Mouse (Mus musculus) forebrain, embryonic 13.5 days (tissue): ENCODE measurements around the gene Olfr324. TPM values are rescaled to one million over a fixed set of nuclear protein-coding genes. Genes with fewer than 3 reads are reported as not detected.

Experiments used
- ATAC-seq: fragments of 200-750 bp; cut with Nextera tagmentation; 2 replicates; pipeline ENCODE4 v1.8.0; 2017
- H3K27ac ChIP-seq: fragments of 300-500 bp; sonication (generic); 2 replicates; pipeline ENCODE4 v1.5.1; 2015; ENCODE audit warnings: inconsistent platforms, mild to moderate bottlenecking, moderate library complexity
- H3K27me3 ChIP-seq: fragments of 300-500 bp; sonication (generic); 2 replicates; pipeline ENCODE4 v1.6.1; 2015; ENCODE audit warnings: mild to moderate bottlenecking, inconsistent platforms
- H3K36me3 ChIP-seq: fragments of 300-500 bp; sonication (generic); 2 replicates; pipeline ENCODE4 v1.6.1; 2015; ENCODE audit warnings: mild to moderate bottlenecking, inconsistent platforms; ENCODE audit not compliant: poor library complexity, severe bottlenecking
- H3K4me1 ChIP-seq: fragments of 300-500 bp; sonication (generic); 2 replicates; pipeline ENCODE4 v1.6.1; 2015; ENCODE audit warnings: inconsistent platforms
- H3K4me2 ChIP-seq: fragments of 300-500 bp; sonication (generic); 2 replicates; pipeline ENCODE4 v1.6.1; 2015; ENCODE audit warnings: inconsistent platforms, mild to moderate bottlenecking, moderate library complexity
- H3K4me3 ChIP-seq: fragments of 300-500 bp; sonication (generic); 2 replicates; pipeline ENCODE4 v1.5.1; 2015; ENCODE audit warnings: mild to moderate bottlenecking, inconsistent platforms
- H3K9ac ChIP-seq: fragments of 300-500 bp; sonication (generic); 2 replicates; pipeline ENCODE4 v1.6.1; 2015; ENCODE audit warnings: mild to moderate bottlenecking, inconsistent platforms
- H3K9me3 ChIP-seq: fragments of 300-500 bp; sonication (generic); replicated peaks from 2 replicates; pipeline ENCODE4 v1.6.1; 2016; ENCODE audit warnings: inconsistent platforms
- WGBS: fragments of 180-500 bp; shearing (Covaris S2); methylation state at CpG from one replicate; pipeline ENCODE4 v1.1.7; 2015; 5-methylcytosine and 5-hydroxymethylcytosine counted together
- polyA plus RNA-seq: library from polyadenylated mRNA; unstranded; fragments of >200 nt; fragmentation: Nextera tagmentation; extraction: Ambion mirVana; gene quantifications from 2 replicates; pipeline ENCODE4 v1.2.1, GENCODE M21; 2015

Olfr324 gene
- polyA plus RNA-seq, 1 experiment from 2014 or later: not detected

- no peak overlapping the region for H3K4me2 ChIP-seq
- no peak for ATAC-seq
- no peak overlapping the region for H3K4me3 ChIP-seq
- peaks cover 27% of the 10 kb centered on the region for H3K27me3 ChIP-seq
- H3K27ac ChIP-seq: no peak overlapping the region
- H3K9ac ChIP-seq: no peak overlapping the region
- peaks cover 10% of the 10 kb centered on the region for H3K4me1 ChIP-seq
- no peaks in the 10 kb centered on the region for H3K36me3 ChIP-seq
- 78% methylated on average over 7 of the region's 7 CpGs for WGBS
- no peaks in the 10 kb centered on the region for H3K9me3 ChIP-seq
Measured at GRCm38 (mm10) chr11:58638176-58638701, 43.3 kb downstream of the Olfr324 start.

DNA sequence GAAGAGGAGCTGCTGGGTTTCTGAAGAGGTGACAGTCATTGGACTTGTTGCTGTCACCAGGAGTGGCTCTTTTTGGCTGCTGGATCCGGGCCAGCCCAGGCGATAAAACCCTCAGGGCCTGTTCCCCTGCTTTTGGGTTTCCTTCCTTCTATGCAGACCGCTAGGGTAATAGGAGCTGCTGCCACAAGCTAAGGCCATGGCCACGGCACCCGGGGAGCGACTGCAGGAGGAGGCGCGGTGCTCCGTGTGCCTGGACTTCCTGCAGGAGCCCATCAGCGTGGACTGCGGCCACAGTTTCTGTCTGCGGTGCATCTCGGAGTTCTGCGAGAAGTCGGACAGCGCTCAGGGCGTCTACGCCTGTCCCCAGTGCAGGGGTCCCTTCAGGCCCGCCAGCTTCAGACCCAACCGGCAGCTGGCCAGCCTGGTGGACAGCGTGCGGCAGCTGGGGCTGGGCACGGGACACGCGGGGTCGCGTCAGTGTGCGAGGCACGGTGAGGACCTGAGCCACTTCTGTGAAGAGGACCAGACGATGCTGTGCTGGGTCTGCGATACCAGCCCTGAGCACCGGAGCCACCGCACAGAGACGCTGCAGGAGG, 45.5 kb downstream of the Olfr324 start, which contains the start of gene Trim58:
Gene Trim58, plus strand, starts transcription at position 194 of the 596 bp plus-strand sequence.
- WGBS: 2% methylated on average over 34 of the region's 34 CpGs
- peaks cover 10% of the 10 kb centered on the region for H3K4me1 ChIP-seq
- H3K9me3 ChIP-seq: no peaks in the 10 kb centered on the region
- H3K4me3 ChIP-seq: peak within 1 kb of the TSS; percentile 43
- H3K4me2 ChIP-seq: peak within 1 kb of the TSS; percentile 88
- H3K27me3 ChIP-seq: peaks cover 27% of the 10 kb centered on the region
- no peak within 1 kb of the TSS for H3K27ac ChIP-seq
- 0 out of 2 replicates have a peak, but pooled peaks have one; percentile 33 for ATAC-seq
- peak within 1 kb of the TSS; percentile 62 for H3K9ac ChIP-seq
- no peaks in the 10 kb centered on the region for H3K36me3 ChIP-seq

DNA sequence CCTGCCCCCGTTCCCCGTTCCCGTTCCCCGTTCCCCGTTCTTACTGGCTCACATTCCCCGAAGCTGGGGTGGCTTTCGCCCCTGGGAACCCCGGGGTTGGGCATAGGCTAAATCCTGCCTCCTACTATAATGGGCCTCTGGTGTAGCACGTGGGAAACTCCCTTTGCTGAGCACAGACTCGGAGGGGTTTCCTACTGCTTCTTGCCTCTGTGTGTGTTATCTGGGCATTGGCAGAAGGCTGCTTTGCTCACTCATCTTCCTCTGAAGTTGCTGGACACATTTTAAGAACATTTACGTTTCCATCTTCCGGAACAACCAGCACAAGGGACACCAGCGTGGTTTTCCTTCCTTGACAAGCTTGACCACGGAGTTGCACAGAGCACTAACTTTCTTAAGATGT, 46.1 kb downstream of the Olfr324 start:
- peaks cover 10% of the 10 kb centered on the region for H3K4me1 ChIP-seq
- H3K4me3 ChIP-seq: peak overlapping the region; percentile 43
- H3K9me3 ChIP-seq: no peaks in the 10 kb centered on the region
- 28% methylated on average over 14 of the region's 14 CpGs for WGBS
- no peaks in the 10 kb centered on the region for H3K36me3 ChIP-seq
- H3K4me2 ChIP-seq: peak overlapping the region; percentile 88
- ATAC-seq: no peak
- H3K27me3 ChIP-seq: peaks cover 27% of the 10 kb centered on the region
- no peak overlapping the region for H3K27ac ChIP-seq
- peak overlapping the region; percentile 5; the same call in 1 of the 2 replicates for H3K9ac ChIP-seq

- Histone ChIP-seq H3K4me2 (no peak overlapping the region), H3K9me3 (no peaks in the 10 kb centered on the region), H3K9ac (no peak overlapping the region), H3K36me3 (no peaks in the 10 kb centered on the region), H3K4me3 (no peak overlapping the region), H3K27me3 (peaks cover 27% of the 10 kb centered on the region), H3K4me1 (peaks cover 10% of the 10 kb centered on the region), H3K27ac (no peak overlapping the region)
- ATAC-seq: no peak
- 85% methylated on average over 13 of the region's 13 CpGs for WGBS
Measured at GRCm38 (mm10) chr11:58641638-58642358, 46.9 kb downstream of the Olfr324 start.

- Histone ChIP-seq H3K4me2 (no peak overlapping the region), H3K4me3 (no peak overlapping the region), H3K9me3 (no peaks in the 10 kb centered on the region), H3K9ac (no peak overlapping the region), H3K4me1 (peaks cover 10% of the 10 kb centered on the region), H3K36me3 (no peaks in the 10 kb centered on the region), H3K27me3 (peaks cover 25% of the 10 kb centered on the region), H3K27ac (no peak overlapping the region)
- WGBS: 36% methylated on average over 6 of the region's 6 CpGs
- ATAC-seq: no peak
Measured at GRCm38 (mm10) chr11:58643350-58643749, 48.4 kb downstream of the Olfr324 start.

Other genes with a start within 250 kb of the Olfr324 start
- gene Lypd8, start 216.1 kb upstream of the Olfr324 start, polyA plus RNA-seq: 0.31 TPM in 1 of 2 replicates, not detected in the other
- not detected in 2 replicates for gene 1810065E05Rik, start 174.0 kb upstream of the Olfr324 start, polyA plus RNA-seq
- not detected in 2 replicates for gene Gm12253, start 162.6 kb upstream of the Olfr324 start, polyA plus RNA-seq
- gene Lypd9, start 142.2 kb upstream of the Olfr324 start, polyA plus RNA-seq: not detected in 2 replicates
- not detected in 2 replicates for gene Olfr30, start 132.8 kb upstream of the Olfr324 start, polyA plus RNA-seq
- not detected in 2 replicates for gene Olfr332, start 102.6 kb upstream of the Olfr324 start, polyA plus RNA-seq
- gene Olfr331, start 92.5 kb upstream of the Olfr324 start, polyA plus RNA-seq: not detected in 2 replicates
- not detected in 2 replicates for gene Olfr330, start 60.3 kb upstream of the Olfr324 start, polyA plus RNA-seq
- gene Olfr329-ps, start 48.7 kb upstream of the Olfr324 start, polyA plus RNA-seq: not detected in 2 replicates
- not detected in 2 replicates for gene Olfr328, start 39.5 kb upstream of the Olfr324 start, polyA plus RNA-seq
- gene Olfr224, start 24.6 kb upstream of the Olfr324 start, polyA plus RNA-seq: not detected in 2 replicates
- gene Olfr325, start 17.4 kb upstream of the Olfr324 start, polyA plus RNA-seq: not detected in 2 replicates
- gene 2210407C18Rik, start 21.0 kb downstream of the Olfr324 start, polyA plus RNA-seq: not detected in 2 replicates
- not detected in 2 replicates for gene Olfr323, start 35.4 kb downstream of the Olfr324 start, polyA plus RNA-seq
- gene Trim58, start 45.4 kb downstream of the Olfr324 start, polyA plus RNA-seq: 0.10 TPM in 1 of 2 replicates, not detected in the other
- gene Olfr322, start 63.7 kb downstream of the Olfr324 start, polyA plus RNA-seq: not detected in 2 replicates
- not detected in 2 replicates for gene Olfr320, start 86.0 kb downstream of the Olfr324 start, polyA plus RNA-seq
- gene Olfr319, start 104.0 kb downstream of the Olfr324 start, polyA plus RNA-seq: not detected in 2 replicates
- gene Olfr318, start 128.9 kb downstream of the Olfr324 start, polyA plus RNA-seq: not detected in 2 replicates
- 0.09 TPM in 1 of 2 replicates, not detected in the other for gene Olfr317, start 144.1 kb downstream of the Olfr324 start, polyA plus RNA-seq
- gene Olfr316, start 157.6 kb downstream of the Olfr324 start, polyA plus RNA-seq: not detected in 2 replicates
- gene Olfr315, start 178.1 kb downstream of the Olfr324 start, polyA plus RNA-seq: not detected in 2 replicates
- not detected in 2 replicates for gene Olfr314, start 187.8 kb downstream of the Olfr324 start, polyA plus RNA-seq
- 2.9 and 5.0 TPM in 2 replicates for gene Fam183b, start 206.8 kb downstream of the Olfr324 start, polyA plus RNA-seq
- not detected in 2 replicates for gene Olfr313, start 219.9 kb downstream of the Olfr324 start, polyA plus RNA-seq
- gene Olfr312, start 234.1 kb downstream of the Olfr324 start, polyA plus RNA-seq: not detected in 2 replicates
- not detected in 2 replicates for gene Olfr311, start 244.1 kb downstream of the Olfr324 start, polyA plus RNA-seq